Mouse (Mus musculus): Measurements from ENCODE around the gene H2al1m.
"Not testable (repeated sequence)": the region's sequence is repeated elsewhere in the genome, so short reads cannot be mapped to it uniquely, and the experiment has no call there.

The H2al1m gene

GRCm38 (mm10) chrX:9283464-9283863, at the start of gene H2al1m:
Gene H2al1m, plus strand, starts transcription at chrX:9283764.
- not testable (repeated sequence) for DNase-seq (ENCODE audit: low read depth)

- DNase-seq (ENCODE audit: low read depth): no peak
Measured at GRCm38 (mm10) chrX:9240737-9241591, 42.6 kb upstream of the H2al1m start.

DNA sequence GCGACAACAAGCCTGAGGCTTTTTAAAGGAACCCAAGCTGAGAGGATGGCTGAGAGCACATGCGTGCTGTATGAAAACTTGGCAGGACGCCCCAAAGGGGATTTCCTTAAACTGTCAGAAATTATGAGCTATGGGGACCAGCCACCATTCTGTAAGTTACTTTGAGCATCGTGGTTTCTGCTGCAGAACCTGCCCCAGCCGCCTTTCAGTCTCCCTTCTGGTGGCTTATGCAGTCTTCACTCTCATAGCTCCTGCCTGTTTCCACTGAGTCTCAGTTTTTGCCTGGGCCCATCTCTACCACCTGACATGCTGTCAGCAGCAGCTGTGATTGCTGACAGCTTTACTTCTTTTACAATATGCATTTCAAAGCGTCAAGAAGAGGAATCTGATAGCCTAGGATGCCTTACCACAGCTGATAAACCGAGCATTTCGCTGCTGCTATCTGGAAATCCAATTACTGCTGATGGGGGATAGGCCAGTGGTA, 40.1 kb upstream of the H2al1m start:
- no peak for DNase-seq (ENCODE audit: low read depth)

GRCm38 (mm10) chrX:9244603-9245336, 38.8 kb upstream of the H2al1m start:
- no peak for DNase-seq (ENCODE audit: low read depth)

GRCm38 (mm10) chrX:9248911-9249310, 34.7 kb upstream of the H2al1m start:
- no peak for DNase-seq (ENCODE audit: low read depth)

DNA sequence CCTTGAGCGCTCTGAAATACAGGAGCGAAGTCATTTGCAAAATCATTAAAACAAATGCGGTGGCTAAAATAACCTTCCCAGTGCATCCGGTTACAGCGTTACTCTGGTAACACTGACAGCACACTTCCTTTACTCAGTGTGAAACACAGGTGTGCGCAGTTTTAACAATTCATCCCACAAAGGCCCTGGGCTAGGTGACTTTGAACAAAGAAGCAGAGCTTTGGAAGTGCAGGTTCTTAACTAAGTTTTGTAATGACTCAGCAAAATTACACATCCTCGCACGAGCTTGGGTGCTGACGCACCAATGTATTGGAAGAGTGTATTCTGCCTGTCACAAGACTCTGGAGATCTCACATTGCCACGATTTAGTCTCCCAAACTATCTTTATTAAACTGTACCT, 29.6 kb upstream of the H2al1m start:
- peak; percentile 15 for DNase-seq (ENCODE audit: low read depth)

- DNase-seq (ENCODE audit: low read depth): no peak
Measured at GRCm38 (mm10) chrX:9254901-9255300, 28.7 kb upstream of the H2al1m start.

GRCm38 (mm10) chrX:9256766-9257165, 26.8 kb upstream of the H2al1m start, which contains the start of gene Gm14862:
Gene Gm14862, minus strand, starts transcription at chrX:9256899.
- no peak for DNase-seq (ENCODE audit: low read depth)

DNA sequence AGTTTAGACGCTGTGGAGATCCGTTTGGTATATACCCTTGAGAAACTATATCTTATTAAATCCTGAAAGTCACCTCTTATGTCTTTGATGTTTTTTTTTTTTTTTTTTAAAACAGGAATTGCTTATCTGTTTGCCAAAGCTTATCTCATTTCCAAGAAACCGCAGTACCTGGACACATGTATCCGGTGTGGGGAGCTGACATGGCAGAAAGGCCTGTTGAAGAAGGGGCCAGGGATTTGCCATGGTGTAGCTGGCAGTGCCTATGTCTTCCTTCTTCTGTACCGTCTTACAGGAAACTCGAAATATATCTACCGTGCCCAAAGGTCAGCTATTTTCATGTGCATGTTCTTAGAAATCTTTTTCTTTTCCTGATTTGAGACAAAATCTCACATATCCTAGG, 25.7 kb upstream of the H2al1m start:
- no peak for DNase-seq (ENCODE audit: low read depth)

- no peak for DNase-seq (ENCODE audit: low read depth)
Measured at GRCm38 (mm10) chrX:9259267-9259666, 24.3 kb upstream of the H2al1m start.

DNA sequence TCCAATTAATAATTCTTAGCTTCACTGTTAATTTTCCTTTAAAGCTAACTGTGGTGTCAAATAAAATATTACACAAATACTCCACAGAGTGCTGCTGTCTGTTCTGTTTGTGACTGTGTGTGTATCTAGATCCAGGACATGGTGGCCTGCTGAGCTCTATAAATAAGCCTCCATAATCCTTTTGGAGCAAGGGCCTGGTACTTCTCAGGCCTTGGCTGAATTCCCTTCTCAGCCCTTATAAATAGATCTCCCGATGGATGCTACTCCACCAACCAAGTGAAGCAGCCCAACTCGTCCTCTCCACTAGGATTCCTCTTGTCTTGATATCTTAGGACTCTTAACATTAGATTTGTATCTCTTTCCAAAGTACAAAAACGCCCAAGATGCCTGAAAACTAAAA, 12.5 kb upstream of the H2al1m start:
- DNase-seq (ENCODE audit: low read depth): no peak

DNA sequence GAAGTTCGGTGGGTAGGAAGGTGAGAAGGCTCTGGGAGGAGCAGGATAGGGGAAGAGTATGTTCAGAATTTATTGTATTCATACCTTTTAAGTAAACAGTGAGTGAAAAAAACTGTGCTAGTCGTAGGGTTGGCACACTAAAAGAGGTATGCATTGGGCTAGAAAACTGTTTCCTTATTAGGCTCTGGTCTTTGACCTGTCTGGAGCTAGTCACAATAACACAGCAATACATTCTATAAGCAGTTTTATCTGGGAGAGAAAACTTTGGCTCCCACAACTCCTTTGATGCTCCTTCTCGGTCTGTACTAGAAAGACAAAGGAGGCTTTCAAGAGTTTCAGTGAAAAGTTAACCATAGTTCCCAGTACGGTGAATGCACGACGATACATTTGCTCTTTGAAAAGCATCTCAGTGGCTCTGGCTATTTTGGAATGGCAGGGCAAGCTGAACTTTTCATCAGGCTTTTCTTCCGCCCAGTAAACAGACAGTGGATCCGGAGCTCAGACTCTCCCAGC, 11.6 kb upstream of the H2al1m start:
- DNase-seq (ENCODE audit: low read depth): no peak

DNA sequence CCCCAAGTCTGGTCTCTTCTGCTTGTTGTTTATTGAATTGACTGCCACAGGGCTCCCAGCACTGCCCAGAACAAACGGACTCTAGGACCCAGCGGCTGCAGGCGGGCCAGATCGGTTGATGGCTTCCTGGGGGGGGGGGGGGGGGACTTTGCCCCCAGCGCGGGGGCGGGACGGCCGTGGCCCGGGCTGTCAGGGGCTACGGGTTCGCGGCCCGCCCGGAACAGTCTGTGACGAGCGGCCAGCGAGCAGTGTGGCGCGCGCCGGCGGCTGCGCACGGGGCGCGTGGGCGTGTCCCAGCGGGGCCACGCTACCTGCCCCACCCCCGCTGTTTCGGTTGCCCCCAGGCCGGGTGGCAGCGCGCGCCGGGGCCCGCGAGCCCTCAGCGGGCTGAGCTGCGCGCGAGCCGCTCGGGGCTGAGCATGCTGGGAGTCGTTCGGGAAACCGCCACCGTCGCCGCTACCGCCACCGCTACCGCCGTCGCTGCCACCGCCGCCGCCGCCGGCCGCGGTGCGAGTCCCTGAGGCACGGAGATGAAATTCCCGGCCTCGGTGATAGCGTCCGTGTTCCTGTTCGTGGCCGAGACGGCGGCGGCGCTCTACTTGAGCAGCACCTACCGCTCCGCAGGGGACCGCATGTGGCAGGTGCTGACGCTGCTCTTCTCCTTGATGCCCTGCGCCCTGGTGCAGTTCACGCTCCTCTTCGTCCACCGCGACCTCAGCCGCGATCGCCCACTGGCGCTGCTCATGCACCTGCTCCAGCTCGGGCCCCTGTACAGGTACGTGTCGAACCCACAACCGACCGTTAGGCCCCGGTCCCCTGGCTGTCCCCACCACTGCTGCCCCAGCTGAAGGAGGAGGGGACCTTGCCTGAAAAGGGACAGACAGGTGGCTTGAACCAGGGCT, 10.9 kb upstream of the H2al1m start, which contains the start of gene Xk:
TSS of gene Xk (plus strand) at position 297 of the 902 bp plus-strand sequence.
- DNase-seq (ENCODE audit: low read depth): peak; percentile 64

GRCm38 (mm10) chrX:9273377-9274002, 10.1 kb upstream of the H2al1m start:
- DNase-seq (ENCODE audit: low read depth): peak; percentile 23

DNA sequence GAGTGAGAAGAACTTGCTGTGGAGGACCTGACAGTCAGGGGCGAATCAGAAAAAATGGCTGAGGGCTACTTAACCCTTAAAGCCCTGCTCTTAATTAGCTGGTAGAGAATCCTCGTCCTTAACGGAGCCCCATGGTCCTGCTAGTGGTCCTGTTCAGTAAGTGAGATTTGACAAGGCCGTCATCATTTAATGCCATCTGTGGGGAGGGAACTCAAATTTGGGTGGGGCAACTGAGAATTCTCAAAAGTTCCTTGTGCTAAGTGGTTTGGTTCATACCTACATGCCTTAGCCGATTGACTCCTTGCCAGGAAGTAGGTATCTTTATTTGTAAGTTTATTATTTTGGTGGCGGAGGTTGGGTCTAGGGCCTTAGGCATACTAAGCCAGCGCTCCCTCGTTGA, 9.2 kb upstream of the H2al1m start:
- no peak for DNase-seq (ENCODE audit: low read depth)

GRCm38 (mm10) chrX:9293140-9293829, 9.7 kb downstream of the H2al1m start:
- not testable (repeated sequence) for DNase-seq (ENCODE audit: low read depth)

DNA sequence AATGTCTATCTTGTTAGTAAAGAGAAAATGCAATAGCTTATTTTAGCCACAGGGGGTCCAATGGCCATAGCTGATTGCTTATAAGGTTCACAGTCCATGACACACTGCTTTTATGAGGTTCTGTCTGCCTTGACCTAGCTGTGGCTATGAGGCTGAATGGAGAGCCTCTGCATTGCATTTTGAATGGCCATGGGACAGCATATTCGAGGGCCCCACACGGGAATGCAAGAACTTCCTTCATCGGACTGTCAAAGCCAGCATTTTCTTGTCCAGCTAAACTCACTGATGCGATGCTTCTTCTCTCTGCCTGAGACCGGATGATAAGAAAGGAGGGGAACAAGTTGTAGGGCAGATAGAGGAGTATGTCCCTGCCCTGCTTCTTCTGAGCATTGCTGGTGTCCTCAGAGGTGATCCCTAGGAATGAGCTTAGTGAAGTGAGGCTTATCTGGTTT, 14.9 kb downstream of the H2al1m start:
- DNase-seq (ENCODE audit: low read depth): no peak

- DNase-seq (ENCODE audit: low read depth): no peak
Measured at GRCm38 (mm10) chrX:9302791-9303190, 19.2 kb downstream of the H2al1m start.

- DNase-seq (ENCODE audit: low read depth): no peak
Measured at GRCm38 (mm10) chrX:9303455-9303854, 19.9 kb downstream of the H2al1m start.

DNA sequence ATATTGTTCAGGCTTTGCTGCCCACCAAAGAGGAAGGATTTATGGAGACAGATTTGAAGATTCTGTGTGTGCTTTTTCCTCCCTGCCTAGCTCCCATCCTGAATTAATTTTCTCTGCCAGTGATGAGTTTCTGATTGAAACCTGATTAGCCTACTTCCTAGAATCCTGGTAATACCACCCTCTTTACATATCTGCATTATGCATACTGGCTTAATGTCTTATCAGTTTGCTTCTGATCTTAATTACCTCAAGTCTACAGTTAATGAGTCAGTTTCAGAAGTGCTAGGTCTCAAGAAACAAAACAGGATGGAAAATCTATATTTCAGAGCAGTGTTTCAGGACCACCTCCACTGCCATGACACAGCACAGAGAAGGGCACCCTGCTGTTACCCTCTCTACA, 32.9 kb downstream of the H2al1m start:
- not testable (repeated sequence) for DNase-seq (ENCODE audit: low read depth)
